Mouse (Mus musculus) C2C12 (cell line): Measurements from ENCODE around the gene Mn1.

ENCODE experiments used
- CTCF ChIP-seq: IDR thresholded peaks from one replicate; pipeline ENCODE4 v1.5.1; 2011; ENCODE audit not compliant: control insufficient read depth, insufficient read depth, insufficient read length
- MAX ChIP-seq: IDR thresholded peaks from one replicate; pipeline ENCODE4 v1.6.1; 2011; ENCODE audit warnings: mild to moderate bottlenecking, control low read depth
- MYOD1 ChIP-seq: IDR thresholded peaks from one replicate; pipeline ENCODE4 v1.6.1; 2011; ENCODE audit warnings: low read depth; ENCODE audit not compliant: control insufficient read depth, insufficient read length
- MYOG ChIP-seq: IDR thresholded peaks from one replicate; pipeline ENCODE4 v1.6.1; 2011; ENCODE audit not compliant: control insufficient read depth, insufficient read length; ENCODE audit errors: extremely low read depth

GRCm38 (mm10) chr5:111490599-111490998, 73.4 kb downstream of the Mn1 start:
- TF ChIP-seq CTCF (no peak), MAX (no peak), MYOG (no peak), MYOD1 (no peak)
